Mouse (Mus musculus) megakaryocyte, adult 5-6 weeks (primary cell): ENCODE data around the gene Eif3l. TPM values are rescaled to one million over a fixed set of nuclear protein-coding genes. Genes with fewer than 3 reads are reported as not detected.

Experiments
- total RNA-seq, 2 experiments: library from RNA; stranded (forward) in 1 of 2; stranded (reverse) in 1 of 2; fragments of 153-499, 151-499 nt in 1 of 2; fragments of 221-1000, 200-1000 nt in 1 of 2; gene quantifications; 2 replicates each; pipeline versions ENCODE4 v1.2.3 to v1.2.4; 2015 to 2017

The Eif3l gene
- total RNA-seq, 2 experiments from 2014 or later: 110 to 153 TPM

Other genes with a start within 250 kb of the Eif3l start
- gene Cdc42ep1, start 232.6 kb upstream of the Eif3l start, total RNA-seq (2015): not detected in 2 replicates
- gene Cdc42ep1, start 232.6 kb upstream of the Eif3l start, total RNA-seq (2017): 0.26 TPM in 1 of 2 replicates, not detected in the other
- gene Lgals2, start 219.7 kb upstream of the Eif3l start, total RNA-seq (2015): not detected in 2 replicates
- 0.26 TPM in 1 of 2 replicates, not detected in the other for gene Lgals2, start 219.7 kb upstream of the Eif3l start, total RNA-seq (2017)
- 46.0 and 52.6 TPM in 2 replicates for gene Gga1, start 198.0 kb upstream of the Eif3l start, total RNA-seq (2015)
- 20.8 and 28.9 TPM in 2 replicates for gene Gga1, start 198.0 kb upstream of the Eif3l start, total RNA-seq (2017)
- gene Gm49510, start 175.5 kb upstream of the Eif3l start, total RNA-seq (2015): not detected in 2 replicates
- gene Gm49510, start 175.5 kb upstream of the Eif3l start, total RNA-seq (2017): 1.1 and 2.0 TPM in 2 replicates
- 46.5 and 53.3 TPM in 2 replicates for gene Sh3bp1, start 175.4 kb upstream of the Eif3l start, total RNA-seq (2015)
- 34.0 and 38.2 TPM in 2 replicates for gene Sh3bp1, start 175.4 kb upstream of the Eif3l start, total RNA-seq (2017)
- gene Pdxp, start 161.3 kb upstream of the Eif3l start, total RNA-seq (2015): 3.5 and 5.1 TPM in 2 replicates
- 2.1 and 2.6 TPM in 2 replicates for gene Pdxp, start 161.3 kb upstream of the Eif3l start, total RNA-seq (2017)
- gene Lgals1, start 148.5 kb upstream of the Eif3l start, total RNA-seq (2015): 851 and 870 TPM in 2 replicates
- 1,185 and 1,205 TPM in 2 replicates for gene Lgals1, start 148.5 kb upstream of the Eif3l start, total RNA-seq (2017)
- 28.2 and 32.4 TPM in 2 replicates for gene Nol12, start 140.2 kb upstream of the Eif3l start, total RNA-seq (2015)
- gene Nol12, start 140.2 kb upstream of the Eif3l start, total RNA-seq (2017): 12.6 and 16.0 TPM in 2 replicates
- 99.4 and 106 TPM in 2 replicates for gene Triobp, start 127.5 kb upstream of the Eif3l start, total RNA-seq (2015)
- gene Triobp, start 127.5 kb upstream of the Eif3l start, total RNA-seq (2017): 36.6 and 41.5 TPM in 2 replicates
- 47.9 and 51.3 TPM in 2 replicates for gene H1f0, start 46.7 kb upstream of the Eif3l start, total RNA-seq (2015)
- gene H1f0, start 46.7 kb upstream of the Eif3l start, total RNA-seq (2017): 87.2 and 90.0 TPM in 2 replicates
- not detected in 2 replicates for gene Galr3, start 33.3 kb upstream of the Eif3l start, total RNA-seq (2015)
- gene Galr3, start 33.3 kb upstream of the Eif3l start, total RNA-seq (2017): not detected in 2 replicates
- 13.5 and 14.3 TPM in 2 replicates for gene Ankrd54, start 12.3 kb upstream of the Eif3l start, total RNA-seq (2015)
- 10.3 and 11.2 TPM in 2 replicates for gene Ankrd54, start 12.3 kb upstream of the Eif3l start, total RNA-seq (2017)
- 4.4 and 6.1 TPM in 2 replicates for gene Micall1, start 33.7 kb downstream of the Eif3l start, total RNA-seq (2015)
- gene Micall1, start 33.7 kb downstream of the Eif3l start, total RNA-seq (2017): 3.6 and 6.3 TPM in 2 replicates
- 46.0 and 49.2 TPM in 2 replicates for gene Polr2f, start 65.8 kb downstream of the Eif3l start, total RNA-seq (2015)
- 39.6 and 54.1 TPM in 2 replicates for gene Polr2f, start 65.8 kb downstream of the Eif3l start, total RNA-seq (2017)
- gene 1700088E04Rik, start 66.1 kb downstream of the Eif3l start, total RNA-seq (2015): not detected in 2 replicates
- not detected in 2 replicates for gene 1700088E04Rik, start 66.1 kb downstream of the Eif3l start, total RNA-seq (2017)
- not detected in 2 replicates for gene Sox10, start 90.1 kb downstream of the Eif3l start, total RNA-seq (2015)
- gene Sox10, start 90.1 kb downstream of the Eif3l start, total RNA-seq (2017): not detected in 2 replicates
- 2.8 and 3.0 TPM in 2 replicates for gene Pick1, start 154.0 kb downstream of the Eif3l start, total RNA-seq (2015)
- gene Pick1, start 154.0 kb downstream of the Eif3l start, total RNA-seq (2017): 4.5 and 5.1 TPM in 2 replicates
- 0.16 and 0.20 TPM in 2 replicates for gene Gm49486, start 154.2 kb downstream of the Eif3l start, total RNA-seq (2015)
- not detected in 2 replicates for gene Gm49486, start 154.2 kb downstream of the Eif3l start, total RNA-seq (2017)
- gene Slc16a8, start 179.6 kb downstream of the Eif3l start, total RNA-seq (2015): not detected in 2 replicates
- gene Slc16a8, start 179.6 kb downstream of the Eif3l start, total RNA-seq (2017): not detected in 2 replicates
- not detected in 2 replicates for gene Baiap2l2, start 210.4 kb downstream of the Eif3l start, total RNA-seq (2015)
- not detected in 2 replicates for gene Baiap2l2, start 210.4 kb downstream of the Eif3l start, total RNA-seq (2017)